Mouse (Mus musculus) testis, postnatal 10 days (tissue): Measurements from ENCODE around the gene Ube2v1.
"Not testable (repeated sequence)": the region's sequence is repeated elsewhere in the genome, so short reads cannot be mapped to it uniquely, and the experiment has no call there.

Experiments used
- DNase-seq: peaks from one replicate; pipeline ENCODE4 v3.0.0; 2021; ENCODE audit warnings: low spot score

Ube2v1 gene

DNA sequence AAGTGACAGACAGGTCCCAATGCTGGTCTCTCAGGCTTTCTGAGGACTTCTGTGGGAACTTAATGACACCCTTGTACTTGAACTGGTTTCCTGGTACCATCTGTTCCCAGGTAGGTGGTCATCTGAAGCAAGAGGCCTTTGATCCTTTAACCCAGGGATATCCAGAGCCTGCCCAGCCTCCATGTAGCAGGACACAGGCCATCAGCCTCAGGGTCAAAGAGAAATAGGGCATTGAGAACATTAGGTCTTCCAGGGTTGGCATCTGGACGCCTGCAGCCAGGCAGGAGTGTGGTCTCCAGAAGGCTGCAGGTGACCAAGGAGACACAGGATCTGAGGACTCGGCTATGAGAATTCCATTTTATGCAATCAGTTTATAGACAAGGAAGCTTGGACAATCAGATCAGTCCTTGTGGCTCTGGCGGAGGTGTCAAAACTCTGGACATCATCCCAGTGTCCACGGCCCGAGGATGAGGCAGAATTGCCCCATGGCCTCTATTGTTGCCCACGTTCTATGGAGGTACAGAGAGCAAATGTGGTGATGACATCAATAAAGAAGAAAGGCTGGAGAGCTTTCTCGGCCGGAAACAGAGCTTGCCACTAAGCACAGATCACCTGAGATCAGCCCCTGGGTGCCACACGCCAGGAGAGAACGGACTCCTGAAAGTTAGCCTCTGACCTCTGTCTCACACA is 23.2 kb upstream of the Ube2v1 start:
- no peak for DNase-seq

DNA sequence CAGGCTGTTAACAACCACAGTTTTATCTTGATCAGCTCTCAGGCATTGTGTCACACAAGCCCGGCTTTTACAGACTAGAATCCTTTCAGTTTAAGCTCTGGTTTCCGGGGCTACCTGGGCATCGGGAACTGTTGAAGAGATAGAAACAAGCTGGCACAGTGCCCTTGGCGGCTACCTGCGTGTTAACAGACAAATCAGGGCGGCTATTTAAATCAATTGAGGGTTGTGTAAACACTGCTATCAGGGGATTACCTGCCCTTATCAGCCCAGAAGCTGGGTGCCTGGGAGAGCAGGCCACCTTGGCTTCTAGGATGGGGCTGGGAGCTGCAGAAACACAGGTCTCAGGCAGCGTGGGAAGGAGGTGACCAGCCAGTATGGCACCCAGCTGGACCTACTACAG is 20.8 kb upstream of the Ube2v1 start:
- no peak for DNase-seq

DNA sequence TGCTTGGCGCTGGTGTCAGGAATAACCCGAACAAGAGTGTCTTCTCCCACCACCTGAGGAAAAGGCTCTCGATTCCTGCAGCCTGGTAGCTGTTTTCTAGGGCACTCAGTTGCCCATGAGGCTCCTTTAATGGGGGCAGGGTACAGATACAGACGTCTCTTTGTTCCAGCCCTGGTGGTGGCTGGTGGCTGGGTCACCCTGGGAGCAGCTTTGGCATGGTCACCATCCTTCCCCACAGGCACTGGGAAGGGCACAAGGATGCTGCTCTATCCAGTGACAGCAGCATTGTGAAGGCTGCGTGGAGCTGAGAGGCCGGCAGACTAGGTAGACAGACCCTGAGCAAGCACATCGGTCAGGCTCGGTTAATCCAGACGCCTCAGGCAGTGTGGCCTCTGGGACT is 19.7 kb upstream of the Ube2v1 start:
- DNase-seq, result no peak

DNA sequence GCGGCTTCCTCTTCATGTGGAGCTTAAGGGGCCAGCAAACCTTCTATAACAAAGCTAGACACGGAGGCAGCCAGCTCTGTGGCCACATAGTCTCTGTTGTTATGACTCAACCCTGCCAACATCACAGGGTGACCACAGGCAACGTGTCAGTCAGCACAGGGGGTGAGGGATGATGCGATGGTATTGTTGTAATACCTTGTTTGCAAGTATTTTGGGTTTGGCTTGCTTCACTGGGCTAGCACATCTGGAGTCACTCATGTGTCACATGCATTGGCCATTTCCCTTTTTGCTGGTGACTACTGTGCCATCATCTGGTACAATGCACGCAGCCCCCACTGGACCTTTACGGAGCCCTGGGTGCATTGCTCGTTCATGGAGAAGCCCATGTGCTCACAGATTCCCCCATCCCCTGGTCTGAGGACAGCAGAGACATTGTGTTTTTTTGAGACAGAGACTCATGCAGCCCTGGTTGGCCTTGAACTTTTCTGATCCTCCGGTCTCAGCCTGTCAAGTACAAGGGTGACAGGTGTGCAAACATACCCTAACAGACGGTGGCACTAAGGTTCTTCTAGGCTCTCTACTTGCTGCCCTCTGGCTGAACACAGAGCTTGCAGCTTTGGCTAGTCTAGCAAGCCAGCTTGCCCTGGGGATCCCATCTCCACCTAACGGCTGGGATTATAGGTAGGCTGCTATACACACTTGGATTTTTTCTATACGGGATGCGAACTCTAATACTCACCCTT is 17.6 kb upstream of the Ube2v1 start:
- no peak for DNase-seq

DNA sequence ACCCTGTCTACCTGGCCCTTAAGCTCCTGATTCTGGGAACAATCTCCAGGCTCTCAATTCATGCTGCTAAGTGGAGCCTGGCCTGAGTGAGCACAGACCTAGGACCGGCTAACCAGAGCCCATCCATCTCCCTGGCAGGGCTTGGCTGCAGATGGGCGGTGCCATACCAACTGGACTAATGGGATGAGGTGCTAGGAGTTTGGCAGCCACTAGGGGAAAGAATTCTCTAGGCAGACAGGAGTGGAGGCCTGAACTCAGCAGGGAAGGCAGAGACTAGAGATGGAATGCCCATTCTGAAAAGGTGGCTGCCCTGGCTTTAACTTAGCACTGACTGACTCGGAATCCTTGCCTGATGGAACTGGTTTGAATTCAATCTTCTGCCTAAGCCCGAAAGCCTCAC is 14.5 kb upstream of the Ube2v1 start:
- DNase-seq, result no peak

DNA sequence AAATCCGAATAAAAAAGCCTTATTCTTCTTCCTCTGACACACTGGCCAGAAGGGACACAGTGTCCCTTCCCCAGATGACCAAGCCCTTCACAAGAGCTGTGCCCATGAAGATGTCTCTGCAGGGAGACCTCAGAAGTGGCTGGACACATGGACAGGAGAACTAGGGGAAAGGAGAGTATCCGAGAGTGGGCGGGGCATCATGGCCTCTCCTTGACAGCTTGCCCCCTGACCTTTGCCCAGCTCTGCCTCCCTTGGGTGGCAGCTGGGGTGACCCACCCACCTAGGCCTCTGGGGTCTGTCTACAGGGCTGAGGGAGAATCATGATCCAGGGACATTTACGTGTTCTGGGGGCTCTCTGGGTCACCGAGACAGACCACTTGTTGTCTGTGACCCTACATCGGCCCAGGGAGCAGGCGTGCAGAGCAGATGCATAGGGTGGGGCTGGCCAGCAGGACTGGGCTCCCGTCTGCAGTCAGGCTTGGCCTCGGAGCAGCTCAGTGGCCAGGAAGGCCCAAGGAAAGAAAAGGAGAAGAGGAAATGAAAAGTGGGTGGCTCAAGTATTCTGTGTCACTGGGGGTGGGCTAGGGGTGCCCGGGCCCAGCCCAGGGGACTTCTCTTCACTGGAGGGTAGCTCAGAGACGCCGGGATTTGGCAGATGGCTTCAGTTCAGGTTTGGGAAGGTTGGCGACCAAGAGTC is 11.6 kb upstream of the Ube2v1 start:
- DNase-seq, result not testable (repeated sequence)

DNA sequence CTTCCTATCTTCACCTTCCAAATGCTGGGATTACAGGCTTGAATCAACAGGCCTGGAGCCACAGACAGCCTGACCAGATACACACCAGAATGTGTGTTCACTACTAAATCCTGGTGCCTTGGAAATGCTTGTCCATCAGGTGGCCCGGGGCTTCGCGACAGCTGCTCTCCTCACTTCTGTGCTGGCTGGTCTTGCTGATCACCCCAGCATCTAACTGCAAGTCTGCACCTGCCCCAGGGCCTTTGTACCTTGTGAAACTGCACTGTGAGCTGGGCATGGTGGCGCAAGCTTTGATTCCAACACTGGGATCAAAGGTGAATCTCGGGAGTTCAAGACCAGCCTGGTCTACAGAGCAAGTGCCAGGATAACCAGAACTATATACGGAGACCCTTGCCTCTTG is 10.3 kb upstream of the Ube2v1 start:
- no peak for DNase-seq

DNA sequence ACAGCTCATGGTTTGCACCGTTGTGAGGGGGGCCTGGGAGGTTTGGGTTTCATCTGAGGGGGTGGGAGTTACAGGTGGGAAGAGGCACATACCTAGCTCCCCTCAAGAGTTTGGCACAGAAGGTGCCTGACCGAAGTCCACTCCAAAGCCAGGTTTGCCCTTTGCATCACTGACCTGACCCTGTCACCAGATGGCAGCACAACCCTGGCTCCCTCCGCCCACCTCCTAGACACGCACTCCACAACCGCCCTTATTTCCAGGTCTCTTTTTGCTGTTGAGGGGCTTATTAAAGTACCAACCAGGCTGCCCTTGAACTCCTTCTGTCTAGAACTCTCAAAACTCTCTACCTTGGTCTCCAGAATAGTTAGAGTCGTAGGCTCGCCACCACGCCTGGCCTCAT is 9.4 kb upstream of the Ube2v1 start:
- DNase-seq, result peak; percentile 71

DNA sequence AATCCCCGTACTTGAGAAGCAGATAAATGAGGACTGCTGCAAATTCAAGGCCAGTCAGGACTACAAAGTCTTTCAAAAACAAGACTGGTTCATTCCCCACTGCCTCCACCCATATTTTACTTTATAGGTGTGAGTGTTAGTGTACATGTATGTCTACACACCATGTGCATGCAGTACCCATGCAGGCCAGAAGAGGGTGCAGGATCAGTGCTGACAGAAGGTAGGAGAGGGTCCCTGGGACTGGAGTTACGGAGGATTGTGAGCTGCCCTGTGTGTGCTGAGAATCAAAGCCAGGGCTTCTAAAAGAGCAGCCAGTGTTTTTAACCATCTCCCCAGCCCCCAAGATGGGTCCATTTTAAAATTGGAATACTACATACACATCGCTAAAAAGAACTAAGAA is 8.4 kb upstream of the Ube2v1 start:
- peak; percentile 72 for DNase-seq

DNA sequence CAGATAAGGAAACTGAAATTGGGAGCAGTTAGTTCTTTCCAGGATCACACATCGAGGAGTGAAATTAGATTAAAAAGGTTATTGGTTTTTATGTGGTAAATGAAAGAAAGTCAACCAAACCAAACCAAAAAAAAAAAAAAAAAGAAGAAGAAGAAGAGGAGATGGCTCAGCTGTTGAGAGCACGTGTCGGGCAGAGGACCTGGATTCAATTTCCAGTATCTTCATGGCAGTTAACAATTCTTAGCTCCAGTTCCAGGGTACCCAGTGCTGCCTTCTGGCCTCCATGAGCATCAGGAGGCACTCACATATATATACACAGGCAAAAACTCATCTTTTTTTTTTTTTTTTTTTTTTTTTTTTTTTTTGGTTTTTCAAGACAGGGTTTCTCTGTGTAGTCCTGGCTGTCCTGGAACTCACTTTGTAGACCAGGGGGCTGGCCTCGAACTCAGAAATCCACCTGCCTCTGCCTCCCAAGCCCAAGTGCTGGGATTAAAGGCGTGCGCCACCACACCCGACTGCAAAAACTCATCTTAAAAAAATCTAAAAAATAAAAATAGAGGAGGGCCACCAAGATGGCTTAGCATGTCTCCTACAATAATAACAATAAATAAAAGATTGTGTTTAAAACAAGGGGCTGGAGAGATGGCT is 3.1 kb upstream of the Ube2v1 start:
- DNase-seq, result no peak

DNA sequence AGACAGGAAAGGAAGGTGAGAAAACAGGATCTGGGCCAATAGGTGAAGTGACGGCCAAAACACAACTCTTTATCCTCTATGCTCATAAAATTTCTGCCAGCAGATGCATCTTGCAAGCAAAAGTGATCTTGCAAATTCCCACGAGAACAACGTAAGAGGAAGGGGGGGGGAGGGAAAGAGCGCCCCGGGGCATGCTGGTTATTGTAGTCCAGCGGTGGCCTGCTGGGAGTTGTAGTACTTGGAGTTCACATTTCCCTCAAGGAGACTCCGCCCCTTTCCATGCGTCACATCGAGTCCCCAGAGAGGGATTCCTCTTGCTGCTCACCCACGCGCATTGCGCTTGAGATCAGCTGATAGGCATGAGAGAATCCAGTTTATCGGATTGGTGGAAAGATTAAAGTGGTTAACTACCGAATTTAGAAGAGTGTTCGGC is 2.5 kb upstream of the Ube2v1 start:
- peak; percentile 92 for DNase-seq

DNA sequence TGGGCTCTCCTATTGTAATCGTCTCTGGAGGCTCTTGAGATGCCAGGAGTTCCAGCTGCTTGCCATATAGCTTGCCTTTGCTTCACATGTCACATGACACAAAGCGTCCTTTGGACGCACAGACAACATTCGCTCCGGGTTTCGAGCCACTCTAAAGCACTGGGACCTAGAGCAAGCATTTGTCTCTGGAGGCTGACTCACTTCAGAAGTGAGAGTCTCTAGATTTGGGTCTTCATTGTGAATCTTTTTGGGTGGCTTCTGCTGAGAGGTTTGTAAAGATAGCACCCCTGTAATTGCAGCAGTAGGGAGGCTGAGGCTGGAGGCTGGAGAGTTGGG is 1.6 kb upstream of the Ube2v1 start:
- DNase-seq, result no peak

DNA sequence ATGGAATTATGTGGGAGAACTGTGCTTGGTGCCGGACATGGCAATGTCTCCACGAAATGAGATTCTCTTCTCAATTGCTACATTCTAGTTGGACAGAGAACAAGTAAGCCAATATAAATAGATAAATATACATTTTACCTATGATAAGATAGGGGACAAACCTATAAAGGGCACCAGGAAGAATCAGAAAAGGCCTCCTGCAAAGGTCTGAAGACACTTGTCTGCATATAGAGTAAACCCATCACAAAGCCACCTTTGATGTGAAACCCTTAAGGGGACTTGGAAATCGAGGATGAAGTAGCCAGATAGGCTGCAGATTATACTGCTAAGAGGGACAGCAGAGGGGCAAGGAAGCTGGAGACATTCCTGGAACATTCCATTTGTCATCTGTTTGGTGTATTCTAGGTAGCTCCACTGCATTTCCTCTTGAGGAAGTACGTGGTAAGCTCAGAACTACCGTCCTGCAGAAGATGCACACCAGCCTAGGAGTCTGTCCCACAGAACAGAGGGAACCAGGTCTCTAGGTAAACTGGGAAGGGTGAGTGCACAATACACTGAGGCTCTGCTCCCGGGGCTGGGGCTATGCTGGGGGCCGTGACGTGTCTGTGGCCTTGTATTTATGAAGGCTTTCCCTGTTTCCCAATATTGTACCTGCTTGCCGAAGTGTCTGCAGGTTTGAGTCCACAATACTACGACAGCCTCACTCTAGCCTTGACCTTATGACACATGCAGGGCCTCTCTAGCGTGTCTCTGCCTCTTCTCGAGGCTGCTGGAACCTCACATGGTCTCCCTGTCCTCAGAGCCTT is 1.0 kb upstream of the Ube2v1 start:
- no peak for DNase-seq

DNA sequence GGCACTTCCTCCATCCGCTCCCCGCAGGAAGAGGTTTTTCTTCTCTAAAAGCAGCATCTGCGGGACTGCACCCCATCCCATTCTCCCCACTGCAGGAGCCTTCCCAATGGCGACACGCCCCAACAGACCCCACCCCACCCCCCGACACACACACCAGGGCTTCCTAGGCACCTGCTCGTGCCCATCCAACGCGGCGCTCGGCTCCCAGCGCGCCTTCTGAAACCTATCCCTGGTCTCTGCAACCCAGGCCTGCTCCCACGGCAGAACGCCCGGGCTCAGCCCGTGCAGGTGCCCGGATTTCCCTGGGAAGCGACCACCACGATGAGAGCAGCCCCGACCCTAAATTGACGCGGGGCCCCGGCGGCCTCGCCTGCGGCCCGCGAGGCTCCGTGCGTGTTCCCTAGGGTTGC is 709 bp downstream of the Ube2v1 start:
- DNase-seq, result peak; percentile 66

DNA sequence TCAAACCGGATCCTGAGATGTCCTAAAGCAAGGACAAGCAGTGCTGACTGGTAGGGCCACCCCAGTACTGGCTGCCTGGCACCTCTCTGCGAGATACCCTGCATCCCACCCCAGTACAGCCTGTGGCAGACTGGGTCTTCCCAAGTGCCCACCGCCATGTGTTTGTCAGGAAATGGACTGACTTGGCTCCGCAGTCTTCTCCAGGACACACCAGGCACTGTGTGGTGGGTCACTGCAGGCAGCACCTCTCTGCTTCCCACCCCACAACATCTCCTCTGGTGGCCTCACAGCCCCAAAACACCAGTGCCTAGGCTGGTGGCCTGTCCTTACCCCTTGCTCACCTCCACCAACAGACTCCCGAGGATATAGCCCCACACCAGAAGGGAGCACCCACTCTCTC is 1.5 kb downstream of the Ube2v1 start:
- DNase-seq, result no peak

DNA sequence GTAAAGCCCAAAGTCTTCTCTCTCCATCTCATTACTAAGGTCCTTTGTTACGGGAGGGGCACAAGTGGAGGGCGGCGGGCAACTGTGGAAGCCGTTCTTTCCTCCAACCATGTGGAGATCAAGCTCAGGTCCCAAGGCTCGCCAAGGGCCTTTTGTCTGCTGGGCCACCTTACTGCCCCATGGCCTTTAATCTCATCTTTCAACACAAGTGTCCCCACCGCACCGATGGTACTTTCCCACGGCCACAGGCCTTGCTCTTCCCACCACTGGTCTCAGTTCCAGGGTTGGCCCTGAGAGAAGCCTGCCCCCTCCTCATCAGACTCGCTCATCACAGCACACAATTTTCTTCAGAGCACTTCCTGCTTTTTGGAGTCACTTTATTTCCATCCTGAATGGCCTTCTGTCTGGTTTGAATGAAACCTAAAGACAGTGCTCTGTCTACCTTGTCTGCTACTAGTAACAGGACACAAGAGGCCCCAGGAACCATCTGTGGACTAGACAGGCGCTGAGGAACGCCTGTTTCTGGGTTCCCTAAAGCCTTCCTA is 2.2 kb downstream of the Ube2v1 start:
- no peak for DNase-seq

DNA sequence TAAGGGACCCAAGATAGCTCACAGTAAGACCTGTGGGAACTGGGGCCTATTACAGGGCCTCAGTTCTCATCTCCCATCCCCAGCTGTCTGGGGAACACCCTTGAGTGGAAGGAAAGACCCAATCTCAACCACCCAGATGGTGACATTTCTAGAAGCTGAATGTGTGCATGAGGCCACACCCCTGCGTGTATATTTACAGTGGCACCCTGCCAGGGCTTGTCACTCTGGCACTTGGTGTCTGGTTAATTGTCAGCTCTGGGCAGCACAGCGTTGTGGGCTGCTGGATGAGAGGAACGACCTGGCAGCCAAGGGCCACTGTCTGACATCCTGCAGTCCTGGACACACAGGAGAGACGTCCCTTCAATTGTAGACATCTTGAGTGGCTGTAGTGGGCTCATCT is 3.0 kb downstream of the Ube2v1 start:
- no peak for DNase-seq

DNA sequence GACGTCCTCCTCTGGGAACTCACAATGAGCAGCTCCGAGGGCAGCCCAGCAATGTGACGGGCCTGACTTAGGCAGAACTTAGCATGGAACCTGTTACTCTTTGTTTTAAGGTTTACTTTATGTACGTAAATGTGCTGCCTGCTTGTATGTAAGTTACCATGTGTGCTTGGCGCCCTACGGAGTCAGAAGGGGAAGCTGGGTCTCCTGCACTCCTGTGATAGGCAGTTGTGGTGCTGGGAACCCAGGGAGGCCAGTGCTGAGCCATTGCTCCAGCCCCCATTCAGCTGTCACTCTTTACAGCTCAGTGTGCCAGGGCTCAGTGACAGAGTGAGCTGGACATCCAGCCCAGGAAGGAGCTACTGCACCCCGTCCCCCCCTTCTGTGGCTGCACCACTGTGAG is 4.9 kb downstream of the Ube2v1 start:
- DNase-seq, result no peak

DNA sequence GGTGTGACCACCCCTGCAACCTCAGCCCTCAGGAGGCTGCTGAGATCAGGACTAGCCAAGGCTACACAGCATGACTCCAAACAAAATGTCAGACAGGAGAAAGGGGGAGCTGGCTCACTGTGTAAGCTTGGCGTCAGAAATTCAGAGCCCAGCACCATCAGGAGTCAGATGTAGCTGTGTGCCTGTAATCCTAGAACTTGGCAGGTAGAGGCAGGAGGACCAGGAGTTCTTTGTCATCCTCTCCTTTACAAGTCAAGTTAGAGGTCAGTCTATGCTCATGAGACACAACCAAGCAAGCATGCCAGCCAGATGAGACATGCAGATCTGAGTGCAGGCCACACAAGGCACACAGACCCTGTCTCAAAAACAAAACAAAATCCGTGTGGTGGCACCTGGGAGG is 6.2 kb downstream of the Ube2v1 start:
- DNase-seq, result no peak

DNA sequence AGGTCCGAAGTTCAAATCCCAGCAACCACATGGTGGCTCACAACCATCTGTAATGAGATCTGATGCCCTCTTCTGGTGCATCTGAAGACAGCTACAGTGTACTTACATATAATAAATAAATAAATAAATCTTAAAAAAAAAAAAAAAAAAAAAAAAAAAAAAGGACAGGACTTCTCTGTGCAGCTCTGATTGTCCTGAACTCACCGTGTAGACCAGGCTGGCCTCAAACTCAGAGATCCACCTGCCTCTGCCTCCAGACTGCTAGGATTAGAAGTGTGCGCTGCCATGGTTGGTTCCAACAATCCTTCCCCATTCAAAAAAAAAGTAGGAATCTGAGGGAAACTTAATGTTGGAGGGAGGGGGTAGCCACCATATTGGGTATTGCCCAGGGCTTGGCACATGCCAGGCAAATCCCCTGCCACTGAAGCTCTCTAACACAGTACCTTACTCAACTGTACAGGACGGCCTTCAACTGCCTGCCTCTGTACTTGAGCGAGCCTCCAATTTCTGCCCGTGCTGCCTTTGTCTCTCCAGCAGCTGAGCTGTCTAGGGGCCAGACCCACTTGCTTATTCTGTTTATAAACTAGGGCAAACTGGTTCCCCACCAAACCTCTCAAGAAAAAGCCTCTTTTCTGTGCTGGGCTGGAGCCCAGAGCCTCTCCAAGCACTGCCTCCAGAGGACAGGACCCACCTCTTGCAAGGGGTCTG is 7.4 kb downstream of the Ube2v1 start:
- DNase-seq, result no peak

DNA sequence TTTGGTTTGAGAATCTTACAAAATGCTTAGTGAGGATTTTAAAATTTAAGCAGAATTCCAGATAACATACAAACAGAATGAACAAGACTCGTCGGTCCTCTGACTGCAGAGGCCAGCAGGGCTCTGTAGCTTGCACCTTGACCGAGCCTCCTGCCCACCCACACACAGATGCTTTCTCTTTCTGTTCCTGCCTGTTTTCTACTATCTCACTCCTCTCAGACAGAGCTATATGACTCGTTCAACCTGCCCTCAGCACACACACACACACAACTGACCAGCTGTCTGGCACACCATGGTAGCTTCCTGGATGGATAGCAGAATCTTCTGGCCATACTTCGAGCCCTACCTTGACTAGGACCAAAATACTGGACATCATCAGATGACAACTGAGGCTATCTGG is 8.9 kb downstream of the Ube2v1 start:
- DNase-seq, result no peak
